Mouse (Mus musculus): ENCODE measurements around the gene Man1a. TPM values are rescaled to one million over a fixed set of nuclear protein-coding genes. Genes with fewer than 3 reads are reported as not detected.

Man1a gene
- polyA plus RNA-seq, 1 experiment from 2014 or later = 6.4 TPM

DNA sequence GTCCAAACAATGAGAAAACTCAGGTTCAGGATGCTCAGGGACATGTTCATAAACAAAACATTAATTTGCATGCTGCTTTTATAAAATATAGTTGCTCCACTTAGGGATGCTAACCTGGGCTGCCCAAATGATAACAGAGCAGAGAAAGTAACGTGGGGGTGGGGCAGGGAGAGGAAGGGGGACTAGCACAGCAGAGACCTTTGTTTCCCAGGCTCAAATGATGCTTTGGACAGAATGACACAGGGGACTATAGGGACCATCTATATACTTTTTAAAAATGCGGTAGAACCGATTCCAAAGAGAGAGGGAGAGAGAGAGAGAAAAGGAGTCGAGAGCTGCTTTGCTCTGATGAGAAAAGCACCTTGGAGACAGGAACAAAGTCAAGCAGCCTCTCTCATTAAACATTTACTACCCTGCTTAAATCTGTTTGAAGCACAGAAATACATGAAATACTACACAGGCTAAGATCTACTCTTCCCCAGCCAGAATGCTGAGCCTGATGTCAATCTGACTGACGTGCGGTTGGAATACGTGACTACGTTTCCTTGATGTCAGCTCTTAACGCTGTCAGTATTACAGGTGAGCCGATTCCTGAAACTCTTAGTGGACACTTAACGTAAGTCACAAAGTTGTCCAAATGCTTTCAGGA, 63.1 kb downstream of the Man1a start:
- no peaks in the 10 kb centered on the region for H3K27me3 ChIP-seq
- no peak overlapping the region for H3K27ac ChIP-seq (replicated peaks)
- no peaks in the 10 kb centered on the region for H3K36me3 ChIP-seq
- H3K4me3 ChIP-seq (replicated peaks) = no peak overlapping the region
- 64% methylated on average over 11 of the region's 11 CpGs for WGBS
- H3K4me1 ChIP-seq = no peaks in the 10 kb centered on the region
- H3K4me2 ChIP-seq (replicated peaks) = no peak overlapping the region
- ATAC-seq (ENCODE audit: insufficient number of reproducible peaks, low FRiP score, low TSS enrichment, low read depth) = no peak
- H3K9me3 ChIP-seq (replicated peaks) = no peaks in the 10 kb centered on the region
- no peak overlapping the region for H3K9ac ChIP-seq

DNA sequence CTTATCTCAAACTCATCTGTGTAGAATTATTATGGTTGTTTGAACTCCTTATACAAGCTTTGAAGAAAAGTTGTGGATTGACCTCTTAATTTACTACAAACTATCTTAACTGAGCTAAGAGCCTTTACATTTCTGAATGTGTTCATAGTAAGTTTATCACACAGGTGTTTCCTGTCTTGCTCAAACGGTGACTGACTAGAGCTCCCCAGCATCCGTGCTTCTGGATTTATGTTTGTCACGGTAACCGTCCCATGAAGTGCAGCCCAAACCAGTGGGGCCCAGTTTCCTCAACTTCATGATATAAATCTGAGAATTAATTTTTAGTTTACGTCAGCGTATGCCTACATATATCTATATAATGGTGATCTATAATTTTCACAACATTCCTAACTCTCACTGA, 67.3 kb downstream of the Man1a start:
- H3K27ac ChIP-seq (replicated peaks) = no peak overlapping the region
- H3K9ac ChIP-seq = no peak overlapping the region
- 83% methylated on average over 6 of the region's 6 CpGs for WGBS
- H3K36me3 ChIP-seq = no peaks in the 10 kb centered on the region
- ATAC-seq (ENCODE audit: insufficient number of reproducible peaks, low FRiP score, low TSS enrichment, low read depth) = no peak
- H3K9me3 ChIP-seq (replicated peaks) = no peaks in the 10 kb centered on the region
- no peaks in the 10 kb centered on the region for H3K27me3 ChIP-seq
- no peak overlapping the region for H3K4me3 ChIP-seq (replicated peaks)
- H3K4me1 ChIP-seq = no peaks in the 10 kb centered on the region
- H3K4me2 ChIP-seq (replicated peaks) = no peak overlapping the region

- Histone ChIP-seq H3K9me3 (replicated peaks) (no peaks in the 10 kb centered on the region), H3K27ac (replicated peaks) (no peak overlapping the region), H3K4me2 (replicated peaks) (no peak overlapping the region), H3K36me3 (no peaks in the 10 kb centered on the region), H3K27me3 (no peaks in the 10 kb centered on the region), H3K9ac (no peak overlapping the region), H3K4me1 (no peaks in the 10 kb centered on the region), H3K4me3 (replicated peaks) (no peak overlapping the region)
- WGBS = 75% methylated on average over 3 of the region's 3 CpGs
- ATAC-seq (ENCODE audit: insufficient number of reproducible peaks, low FRiP score, low TSS enrichment, low read depth) = no peak
These were observed 69.5 kb downstream of the Man1a start for GRCm38 (mm10) chr10:54006868-54007267.

DNA sequence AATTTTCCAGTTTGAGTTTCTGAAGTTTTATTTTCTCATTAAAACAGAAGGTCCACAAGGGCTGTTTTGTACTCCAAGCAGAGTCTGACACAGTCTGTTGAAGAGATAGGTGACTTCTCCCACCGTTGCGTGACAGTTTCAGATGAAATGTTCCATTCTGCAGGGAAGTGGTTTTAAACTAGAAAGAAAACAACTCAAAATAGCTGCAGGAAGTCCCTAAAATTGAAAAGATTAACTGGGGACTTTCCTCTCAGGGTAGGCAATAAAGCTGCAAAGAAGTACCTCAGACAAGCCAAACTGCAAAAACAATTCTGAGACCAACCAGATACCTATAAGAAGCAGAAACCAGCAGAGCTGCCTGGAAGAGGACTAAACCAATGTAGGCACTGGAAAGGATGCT, 70.6 kb downstream of the Man1a start:
- H3K27me3 ChIP-seq = no peaks in the 10 kb centered on the region
- WGBS = 89% methylated on average over 2 of the region's 2 CpGs
- no peak overlapping the region for H3K27ac ChIP-seq (replicated peaks)
- no peak for ATAC-seq (ENCODE audit: insufficient number of reproducible peaks, low FRiP score, low TSS enrichment, low read depth)
- no peak overlapping the region for H3K4me2 ChIP-seq (replicated peaks)
- no peaks in the 10 kb centered on the region for H3K9me3 ChIP-seq (replicated peaks)
- H3K9ac ChIP-seq = no peak overlapping the region
- H3K36me3 ChIP-seq = no peaks in the 10 kb centered on the region
- no peak overlapping the region for H3K4me3 ChIP-seq (replicated peaks)
- H3K4me1 ChIP-seq = no peaks in the 10 kb centered on the region

GRCm38 (mm10) chr10:54002936-54003335, 73.5 kb downstream of the Man1a start:
- no peak overlapping the region for H3K27ac ChIP-seq (replicated peaks)
- no peak for ATAC-seq (ENCODE audit: insufficient number of reproducible peaks, low FRiP score, low TSS enrichment, low read depth)
- H3K4me3 ChIP-seq (replicated peaks) = no peak overlapping the region
- H3K27me3 ChIP-seq = no peaks in the 10 kb centered on the region
- no peak overlapping the region for H3K9ac ChIP-seq
- H3K9me3 ChIP-seq (replicated peaks) = no peaks in the 10 kb centered on the region
- H3K36me3 ChIP-seq = no peaks in the 10 kb centered on the region
- H3K4me2 ChIP-seq (replicated peaks) = no peak overlapping the region
- 68% methylated on average over 2 of the region's 2 CpGs for WGBS
- H3K4me1 ChIP-seq = no peaks in the 10 kb centered on the region

DNA sequence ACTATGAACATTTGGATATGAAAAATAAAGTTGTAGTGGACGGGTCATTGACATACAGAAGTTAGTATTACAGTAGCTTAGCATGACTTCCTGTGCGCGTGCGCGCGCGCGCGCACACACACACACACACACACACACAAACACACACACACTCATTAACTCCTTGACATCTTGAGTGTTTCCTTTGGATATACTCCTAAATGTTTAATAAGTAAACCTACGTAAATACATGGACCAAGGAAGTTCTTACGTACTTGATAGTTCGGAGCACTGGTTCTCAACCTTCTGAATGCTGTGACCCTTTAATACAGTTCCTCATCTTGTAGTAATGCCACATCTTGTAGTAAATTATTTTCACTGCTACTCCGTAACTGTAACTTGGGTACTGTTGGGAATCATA, 79.1 kb downstream of the Man1a start:
- Histone ChIP-seq H3K27ac (replicated peaks) (no peak overlapping the region), H3K27me3 (no peaks in the 10 kb centered on the region), H3K9me3 (replicated peaks) (no peaks in the 10 kb centered on the region), H3K4me2 (replicated peaks) (no peak overlapping the region), H3K36me3 (no peaks in the 10 kb centered on the region), H3K4me3 (replicated peaks) (no peak overlapping the region), H3K4me1 (no peaks in the 10 kb centered on the region), H3K9ac (no peak overlapping the region)
- ATAC-seq (ENCODE audit: insufficient number of reproducible peaks, low FRiP score, low TSS enrichment, low read depth) = no peak
- 97% methylated on average over 13 of the region's 13 CpGs for WGBS

DNA sequence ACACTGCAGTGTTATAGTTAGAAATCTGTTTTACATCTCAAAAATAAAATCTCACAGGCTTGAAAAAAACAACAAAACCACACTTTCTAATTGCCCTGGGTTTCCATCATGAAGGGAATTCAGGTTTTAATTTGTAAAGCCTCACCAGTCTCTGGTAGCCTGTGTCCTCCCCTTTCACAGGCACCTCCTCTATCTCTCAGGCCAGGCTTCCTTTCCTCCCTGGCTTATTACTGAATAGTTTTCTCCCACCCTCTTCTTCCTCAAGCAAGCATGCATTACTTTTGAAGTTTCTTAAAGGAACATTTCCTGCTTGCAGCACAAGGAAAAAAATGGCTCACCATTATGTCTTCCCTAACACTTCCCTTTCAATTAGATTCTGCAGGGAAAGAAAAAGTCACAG, 80.2 kb downstream of the Man1a start:
- Histone ChIP-seq H3K36me3 (no peaks in the 10 kb centered on the region), H3K9me3 (replicated peaks) (no peaks in the 10 kb centered on the region), H3K4me3 (replicated peaks) (no peak overlapping the region), H3K27me3 (no peaks in the 10 kb centered on the region), H3K9ac (no peak overlapping the region), H3K4me2 (replicated peaks) (no peak overlapping the region), H3K27ac (replicated peaks) (no peak overlapping the region), H3K4me1 (no peaks in the 10 kb centered on the region)
- ATAC-seq (ENCODE audit: insufficient number of reproducible peaks, low FRiP score, low TSS enrichment, low read depth) = no peak

DNA sequence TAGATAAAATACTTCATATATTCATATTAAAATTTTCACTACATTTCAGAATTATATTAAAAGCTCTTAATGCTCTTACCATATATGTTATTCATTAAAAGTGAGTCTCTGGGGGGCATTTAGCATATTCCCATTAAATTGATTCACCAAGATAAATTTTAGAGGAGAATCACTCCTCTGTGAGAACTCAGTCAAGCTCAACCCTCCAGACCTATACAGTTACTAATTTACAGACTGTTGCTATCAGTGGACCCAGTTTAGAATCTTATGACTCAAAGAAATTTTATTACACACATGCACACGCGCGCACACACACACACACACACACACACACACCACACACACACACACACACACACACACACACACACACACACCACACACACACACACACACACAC, 81.8 kb downstream of the Man1a start:
- H3K9me3 ChIP-seq (replicated peaks) = no peaks in the 10 kb centered on the region
- no peak overlapping the region for H3K4me3 ChIP-seq (replicated peaks)
- ATAC-seq (ENCODE audit: insufficient number of reproducible peaks, low FRiP score, low TSS enrichment, low read depth) = no peak

DNA sequence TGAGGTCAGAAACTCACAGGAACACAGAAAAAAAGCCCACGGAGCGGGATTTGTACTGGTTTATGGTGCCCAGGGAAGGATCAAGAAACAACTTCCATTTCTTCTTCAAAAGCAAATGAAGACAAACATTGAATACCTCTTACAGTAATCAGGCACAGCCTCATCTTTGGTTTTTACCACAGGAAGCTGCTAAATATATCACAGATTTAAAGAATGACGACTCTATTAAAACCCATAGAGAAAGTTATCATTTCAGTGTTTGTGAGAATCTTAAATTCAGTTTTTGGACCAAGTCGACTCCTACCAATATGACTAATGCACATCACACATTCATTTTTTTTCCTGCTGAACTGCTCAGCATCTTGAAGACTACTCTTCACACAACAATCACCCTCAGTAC, 86.0 kb downstream of the Man1a start:
- 80% methylated on average over 4 of the region's 4 CpGs for WGBS
- Histone ChIP-seq H3K4me3 (replicated peaks) (no peak overlapping the region), H3K27me3 (no peaks in the 10 kb centered on the region), H3K36me3 (no peaks in the 10 kb centered on the region), H3K9me3 (replicated peaks) (no peaks in the 10 kb centered on the region), H3K9ac (no peak overlapping the region), H3K27ac (replicated peaks) (no peak overlapping the region), H3K4me2 (replicated peaks) (no peak overlapping the region), H3K4me1 (no peaks in the 10 kb centered on the region)
- ATAC-seq (ENCODE audit: insufficient number of reproducible peaks, low FRiP score, low TSS enrichment, low read depth) = no peak

More for the DNA sequence above, 81.8 kb downstream of the Man1a start:
- no peaks in the 10 kb centered on the region for H3K4me1 ChIP-seq
- 85% methylated on average over 3 of the region's 3 CpGs for WGBS
- no peak overlapping the region for H3K27ac ChIP-seq (replicated peaks)
- H3K27me3 ChIP-seq = no peaks in the 10 kb centered on the region
- H3K4me2 ChIP-seq (replicated peaks) = no peak overlapping the region
- no peaks in the 10 kb centered on the region for H3K36me3 ChIP-seq
- H3K9ac ChIP-seq = no peak overlapping the region

- WGBS = 98% methylated on average over 5 of the region's 5 CpGs
- ATAC-seq (ENCODE audit: insufficient number of reproducible peaks, low FRiP score, low TSS enrichment, low read depth) = no peak
These were observed 91.5 kb downstream of the Man1a start for GRCm38 (mm10) chr10:53984894-53985293.

DNA sequence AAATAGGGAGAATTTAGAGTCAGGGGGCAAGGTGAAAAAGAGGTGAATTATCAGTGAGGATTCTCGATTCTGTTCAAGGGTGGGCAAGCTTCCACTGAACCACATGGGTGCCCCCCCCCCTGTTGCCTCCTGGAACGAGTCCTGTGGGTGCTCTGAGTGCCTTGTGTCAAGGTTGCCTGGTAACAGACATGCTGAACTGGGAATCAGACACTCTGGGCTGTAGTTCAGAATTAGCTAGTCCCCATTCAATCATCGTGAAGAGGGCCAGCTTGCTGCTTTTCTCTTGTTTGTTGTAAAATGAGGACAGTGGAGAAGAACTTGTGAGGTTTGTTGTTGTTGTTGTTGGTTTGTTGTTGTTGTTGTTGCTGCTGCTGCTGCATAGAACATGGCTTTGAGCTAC, 92.3 kb downstream of the Man1a start:
- no peaks in the 10 kb centered on the region for H3K9me3 ChIP-seq (replicated peaks)
- 50% methylated on average over 3 of the region's 3 CpGs for WGBS
- no peak overlapping the region for H3K4me2 ChIP-seq (replicated peaks)
- no peak overlapping the region for H3K27ac ChIP-seq (replicated peaks)
- H3K9ac ChIP-seq = no peak overlapping the region
- no peaks in the 10 kb centered on the region for H3K36me3 ChIP-seq
- no peaks in the 10 kb centered on the region for H3K4me1 ChIP-seq
- H3K27me3 ChIP-seq = no peaks in the 10 kb centered on the region
- no peak for ATAC-seq (ENCODE audit: insufficient number of reproducible peaks, low FRiP score, low TSS enrichment, low read depth)
- no peak overlapping the region for H3K4me3 ChIP-seq (replicated peaks)

More at GRCm38 (mm10) chr10:53984894-53985293, 91.5 kb downstream of the Man1a start:
- H3K9me3 ChIP-seq (replicated peaks) = no peaks in the 10 kb centered on the region
- H3K27ac ChIP-seq (replicated peaks) = no peak overlapping the region
- no peak overlapping the region for H3K9ac ChIP-seq
- H3K36me3 ChIP-seq = no peaks in the 10 kb centered on the region
- no peaks in the 10 kb centered on the region for H3K4me1 ChIP-seq
- no peak overlapping the region for H3K4me3 ChIP-seq (replicated peaks)
- no peaks in the 10 kb centered on the region for H3K27me3 ChIP-seq
- H3K4me2 ChIP-seq (replicated peaks) = no peak overlapping the region

GRCm38 (mm10) chr10:53978647-53979046, 97.8 kb downstream of the Man1a start:
- H3K4me1 ChIP-seq = no peaks in the 10 kb centered on the region
- H3K9me3 ChIP-seq (replicated peaks) = no peaks in the 10 kb centered on the region
- 77% methylated on average over 1 of the region's 1 CpGs for WGBS
- no peak overlapping the region for H3K27ac ChIP-seq (replicated peaks)
- no peak overlapping the region for H3K4me2 ChIP-seq (replicated peaks)
- H3K36me3 ChIP-seq = no peaks in the 10 kb centered on the region
- H3K27me3 ChIP-seq = no peaks in the 10 kb centered on the region
- no peak for ATAC-seq (ENCODE audit: insufficient number of reproducible peaks, low FRiP score, low TSS enrichment, low read depth)
- H3K9ac ChIP-seq = no peak overlapping the region
- H3K4me3 ChIP-seq (replicated peaks) = no peak overlapping the region

All from embryonic facial prominence, embryonic 15.5 days (tissue).